Mouse (Mus musculus): ENCODE measurements at regions not wholly inside any gene's neighbourhood (a gene's known extent, or its start where the extent isn't known, plus 50 kb on each side); places are given as distances from the start of the nearest gene placed in this dataset.

GRCm38 (mm10) chr1:63951663-63952062 is 170.4 kb downstream of the Klf7 start:
- Histone ChIP-seq H3K9ac (replicated peaks) (no peak overlapping the region), H3K27ac (no peak overlapping the region), H3K4me3 (ENCODE audit: insufficient read depth in 1 of 2, low read depth in 2 of 2, low read length in 2 of 2) (no peak overlapping the region), H3K9me3 (ENCODE audit: control insufficient read depth, low read length) (no peaks in the 10 kb centered on the region), H3K4me1 (replicated peaks; ENCODE audit: control insufficient read depth in 2 of 2, insufficient read depth in 2 of 2, low read length in 1 of 2) (no peaks in the 10 kb centered on the region), H3K36me3 (replicated peaks; ENCODE audit: control insufficient read depth, insufficient read depth, low read depth) (no peaks in the 10 kb centered on the region), H3K27me3 (ENCODE audit: control insufficient read depth, insufficient read depth, low read length) (no peaks in the 10 kb centered on the region), H3K4me2 (ENCODE audit: low read depth) (no peak overlapping the region)
- 34% methylated on average over 7 of the region's 7 CpGs for whole genome bisulfite sequencing (ENCODE audit: insufficient replicate concordance)
- ATAC-seq (ENCODE audit: insufficient read depth) (no peak), DNase-seq (ENCODE audit: low read depth in 3 of 3, low spot score in 3 of 3) (no peak)
- TF ChIP-seq CTCF (IDR thresholded peaks at IDR 0.05; ENCODE audit: low read depth): no peak
- TF ChIP-seq EP300 (IDR thresholded peaks at IDR 0.05; ENCODE audit: low read depth): no peak

- Histone ChIP-seq H3K27me3 (ENCODE audit: control insufficient read depth, insufficient read depth, low read length) (no peaks in the 10 kb centered on the region), H3K4me2 (ENCODE audit: low read depth) (no peak overlapping the region), H3K36me3 (replicated peaks; ENCODE audit: control insufficient read depth, insufficient read depth, low read depth) (no peaks in the 10 kb centered on the region), H3K9me3 (ENCODE audit: control insufficient read depth, low read length) (no peaks in the 10 kb centered on the region), H3K4me1 (replicated peaks; ENCODE audit: control insufficient read depth in 2 of 2, insufficient read depth in 2 of 2, low read length in 1 of 2) (no peaks in the 10 kb centered on the region), H3K4me3 (ENCODE audit: insufficient read depth in 1 of 2, low read depth in 2 of 2, low read length in 2 of 2) (no peak overlapping the region), H3K9ac (replicated peaks) (no peak overlapping the region), H3K27ac (no peak overlapping the region)
- no peak for TF ChIP-seq EP300 (IDR thresholded peaks at IDR 0.05; ENCODE audit: low read depth)
- no peak for TF ChIP-seq CTCF (IDR thresholded peaks at IDR 0.05; ENCODE audit: low read depth)
- DNase-seq (ENCODE audit: low read depth in 3 of 3, low spot score in 3 of 3) (no peak), ATAC-seq (ENCODE audit: insufficient read depth) (no peak)
- WGBS (ENCODE audit: insufficient replicate concordance): 38% methylated on average over 1 of the region's 1 CpGs
These were observed 174.8 kb downstream of the Klf7 start for GRCm38 (mm10) chr1:63947278-63947677.

- Histone ChIP-seq H3K4me3 (ENCODE audit: insufficient read depth in 1 of 2, low read depth in 2 of 2, low read length in 2 of 2) (no peak overlapping the region), H3K36me3 (replicated peaks; ENCODE audit: control insufficient read depth, insufficient read depth, low read depth) (no peaks in the 10 kb centered on the region), H3K27ac (no peak overlapping the region), H3K9me3 (ENCODE audit: control insufficient read depth, low read length) (no peaks in the 10 kb centered on the region), H3K27me3 (ENCODE audit: control insufficient read depth, insufficient read depth, low read length) (no peaks in the 10 kb centered on the region), H3K4me1 (replicated peaks; ENCODE audit: control insufficient read depth in 2 of 2, insufficient read depth in 2 of 2, low read length in 1 of 2) (no peaks in the 10 kb centered on the region), H3K4me2 (ENCODE audit: low read depth) (no peak overlapping the region), H3K9ac (replicated peaks) (no peak overlapping the region)
- ATAC-seq (ENCODE audit: insufficient read depth) (no peak), DNase-seq (ENCODE audit: low read depth in 3 of 3, low spot score in 3 of 3) (no peak)
- TF ChIP-seq EP300 (IDR thresholded peaks at IDR 0.05; ENCODE audit: low read depth) (no peak), CTCF (IDR thresholded peaks at IDR 0.05; ENCODE audit: low read depth) (no peak)
- WGBS (ENCODE audit: insufficient replicate concordance): 32% methylated on average over 5 of the region's 5 CpGs
These were observed 175.2 kb downstream of the Klf7 start for GRCm38 (mm10) chr1:63946834-63947233.

GRCm38 (mm10) chr1:63944786-63945185 is 175.7 kb upstream of the 4933402D24Rik start:
- H3K4me1 ChIP-seq (replicated peaks; ENCODE audit: control insufficient read depth in 2 of 2, insufficient read depth in 2 of 2, low read length in 1 of 2): no peaks in the 10 kb centered on the region
- DNase-seq (ENCODE audit: low read depth in 3 of 3, low spot score in 3 of 3) (no peak), ATAC-seq (ENCODE audit: insufficient read depth) (no peak)
- H3K9me3 ChIP-seq (ENCODE audit: control insufficient read depth, low read length): no peaks in the 10 kb centered on the region
- H3K27ac ChIP-seq: no peak overlapping the region
- no peak overlapping the region for H3K4me3 ChIP-seq (ENCODE audit: insufficient read depth in 1 of 2, low read depth in 2 of 2, low read length in 2 of 2)
- TF ChIP-seq CTCF (IDR thresholded peaks at IDR 0.05; ENCODE audit: low read depth) (no peak), EP300 (IDR thresholded peaks at IDR 0.05; ENCODE audit: low read depth) (no peak)
- no peaks in the 10 kb centered on the region for H3K36me3 ChIP-seq (replicated peaks; ENCODE audit: control insufficient read depth, insufficient read depth, low read depth)
- no peak overlapping the region for H3K4me2 ChIP-seq (ENCODE audit: low read depth)
- WGBS (ENCODE audit: insufficient replicate concordance): 45% methylated on average over 3 of the region's 3 CpGs
- H3K27me3 ChIP-seq (ENCODE audit: control insufficient read depth, insufficient read depth, low read length): no peaks in the 10 kb centered on the region
- no peak overlapping the region for H3K9ac ChIP-seq (replicated peaks)

GRCm38 (mm10) chr1:63938416-63938815 is 169.3 kb upstream of the 4933402D24Rik start:
- H3K27ac ChIP-seq: no peak overlapping the region
- no peak for DNase-seq (ENCODE audit: low read depth in 3 of 3, low spot score in 3 of 3)
- no peak for ATAC-seq (ENCODE audit: insufficient read depth)
- TF ChIP-seq EP300 (IDR thresholded peaks at IDR 0.05; ENCODE audit: low read depth) (no peak), CTCF (IDR thresholded peaks at IDR 0.05; ENCODE audit: low read depth) (no peak)
- H3K27me3 ChIP-seq (ENCODE audit: control insufficient read depth, insufficient read depth, low read length): no peaks in the 10 kb centered on the region
- H3K36me3 ChIP-seq (replicated peaks; ENCODE audit: control insufficient read depth, insufficient read depth, low read depth): no peaks in the 10 kb centered on the region
- no peak overlapping the region for H3K4me3 ChIP-seq (ENCODE audit: insufficient read depth in 1 of 2, low read depth in 2 of 2, low read length in 2 of 2)
- 34% methylated on average over 4 of the region's 4 CpGs for WGBS (ENCODE audit: insufficient replicate concordance)
- H3K9me3 ChIP-seq (ENCODE audit: control insufficient read depth, low read length): no peaks in the 10 kb centered on the region
- no peaks in the 10 kb centered on the region for H3K4me1 ChIP-seq (replicated peaks; ENCODE audit: control insufficient read depth in 2 of 2, insufficient read depth in 2 of 2, low read length in 1 of 2)
- H3K9ac ChIP-seq (replicated peaks): no peak overlapping the region
- no peak overlapping the region for H3K4me2 ChIP-seq (ENCODE audit: low read depth)
